Mouse (Mus musculus): ENCODE data around the gene Coro1c. TPM values are rescaled to one million over a fixed set of nuclear protein-coding genes. Genes with fewer than 3 reads are reported as not detected.
A peak's percentile ranks its signal among the peaks of the same experiment; 100 is the strongest.

Coro1c gene
- polyA plus RNA-seq, 1 experiment from 2014 or later: 173 TPM

DNA sequence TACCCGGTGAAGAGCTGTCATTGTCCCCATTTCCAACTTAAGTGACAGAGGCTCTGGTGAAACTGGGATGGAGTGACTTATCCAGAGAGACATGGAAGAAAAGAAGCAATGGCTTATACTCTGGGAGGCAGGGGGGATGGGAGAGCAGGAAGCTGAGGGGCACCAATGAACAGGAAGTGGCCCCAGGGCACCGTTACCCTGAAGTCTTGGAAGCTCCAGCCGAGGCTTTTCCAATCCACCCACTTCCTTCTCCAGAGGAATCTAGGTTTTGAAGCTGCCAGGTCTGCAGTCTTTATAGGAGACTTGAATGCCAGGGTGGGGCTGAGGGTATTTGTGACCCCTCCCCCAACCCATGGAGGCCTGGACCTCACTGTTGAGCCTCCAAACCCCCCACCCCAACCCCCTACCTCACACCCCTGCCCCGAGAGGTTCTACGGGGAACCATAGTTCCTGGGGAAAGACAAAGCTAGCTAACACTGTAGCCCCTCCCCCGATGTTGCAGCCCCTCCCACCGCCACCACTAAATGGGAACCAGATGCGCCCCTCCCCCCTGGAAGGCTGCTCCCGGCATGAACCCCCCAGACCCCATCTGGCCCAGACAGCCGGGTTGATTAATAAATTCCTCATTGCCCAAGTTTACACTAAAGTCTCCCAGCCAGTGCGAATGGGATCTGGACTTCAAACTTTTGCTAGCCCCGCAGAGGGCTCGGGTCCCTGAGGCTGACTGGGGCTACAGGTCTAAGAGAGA, 112.0 kb downstream of the Coro1c start:
- no peak overlapping the region for H3K9ac ChIP-seq
- no peaks in the 10 kb centered on the region for H3K9me3 ChIP-seq
- WGBS: 7% methylated on average over 13 of the region's 13 CpGs
- H3K4me2 ChIP-seq (replicated peaks): peak overlapping the region; percentile 55
- no peaks in the 10 kb centered on the region for H3K27me3 ChIP-seq (replicated peaks)
- H3K4me3 ChIP-seq (replicated peaks): peak overlapping the region; percentile 41; the same call in 1 of the 2 replicates
- peak overlapping the region; percentile 56 for H3K27ac ChIP-seq
- H3K4me1 ChIP-seq (replicated peaks): peaks cover 25% of the 10 kb centered on the region
- H3K36me3 ChIP-seq: no peaks in the 10 kb centered on the region
- ATAC-seq: peak; percentile 12; the same call in 1 of the 2 replicates

Other genes starting within 250 kb of the Coro1c start
- not detected in 2 replicates for gene 1700069L16Rik, start 184.0 kb downstream of the Coro1c start, polyA plus RNA-seq (2015; fragmentation: Nextera tagmentation; extraction: Ambion mirVana)
- gene Ficd, start 173.0 kb downstream of the Coro1c start, polyA plus RNA-seq (2015; fragmentation: Nextera tagmentation; extraction: Ambion mirVana): 5.4 and 6.2 TPM in 2 replicates
- 40.2 and 43.8 TPM in 2 replicates for gene Sart3, start 136.2 kb downstream of the Coro1c start, polyA plus RNA-seq (2015; fragmentation: Nextera tagmentation; extraction: Ambion mirVana)
- 107 and 115 TPM in 2 replicates for gene Iscu, start 136.0 kb downstream of the Coro1c start, polyA plus RNA-seq (2015; fragmentation: Nextera tagmentation; extraction: Ambion mirVana)
- gene Tmem119, start 108.2 kb downstream of the Coro1c start, polyA plus RNA-seq (2015; fragmentation: Nextera tagmentation; extraction: Ambion mirVana): 57.5 and 61.9 TPM in 2 replicates
- 3.4 and 4.4 TPM in 2 replicates for gene Selplg, start 76.1 kb downstream of the Coro1c start, polyA plus RNA-seq (2015; fragmentation: Nextera tagmentation; extraction: Ambion mirVana)
- gene Ssh1, start 85.1 kb upstream of the Coro1c start, polyA plus RNA-seq (2015; fragmentation: Nextera tagmentation; extraction: Ambion mirVana): 10.1 and 11.8 TPM in 2 replicates
- gene Dao, start 94.9 kb upstream of the Coro1c start, polyA plus RNA-seq (2015; fragmentation: Nextera tagmentation; extraction: Ambion mirVana): 13.8 and 17.1 TPM in 2 replicates
- 10.3 and 10.5 TPM in 2 replicates for gene Usp30, start 156.7 kb upstream of the Coro1c start, polyA plus RNA-seq (2015; fragmentation: Nextera tagmentation; extraction: Ambion mirVana)
- gene Svop, start 182.8 kb upstream of the Coro1c start, polyA plus RNA-seq (2015; fragmentation: Nextera tagmentation; extraction: Ambion mirVana): 2.1 and 2.5 TPM in 2 replicates
- gene Alkbh2, start 219.5 kb upstream of the Coro1c start, polyA plus RNA-seq (2015; fragmentation: Nextera tagmentation; extraction: Ambion mirVana): 11.6 and 12.0 TPM in 2 replicates
- gene Ung, start 221.6 kb upstream of the Coro1c start, polyA plus RNA-seq (2015; fragmentation: Nextera tagmentation; extraction: Ambion mirVana): 45.0 and 45.1 TPM in 2 replicates
- gene Acacb, start 237.8 kb upstream of the Coro1c start, polyA plus RNA-seq (2015; fragmentation: Nextera tagmentation; extraction: Ambion mirVana): 1.4 and 1.7 TPM in 2 replicates

All from intestine, embryonic 15.5 days (tissue).